Mouse (Mus musculus): ENCODE measurements around the gene Snw1.

Gene Snw1

GRCm38 (mm10) chr12:87423700-87424099, 48.4 kb downstream of the Snw1 start:
- no peak for DNase-seq (ENCODE audit: low spot score in 2 of 2)

- no peak for DNase-seq (ENCODE audit: low spot score in 2 of 2)
Measured at GRCm38 (mm10) chr12:87421708-87422507, 50.2 kb downstream of the Snw1 start.

- DNase-seq (ENCODE audit: low spot score in 2 of 2), result no peak
Measured at GRCm38 (mm10) chr12:87419974-87420485, 52.0 kb downstream of the Snw1 start.

- DNase-seq (ENCODE audit: low spot score in 2 of 2), result no peak
Measured at GRCm38 (mm10) chr12:87418921-87419320, 53.2 kb downstream of the Snw1 start.

GRCm38 (mm10) chr12:87416690-87417089, 55.4 kb downstream of the Snw1 start:
- DNase-seq (ENCODE audit: low spot score in 2 of 2), result peak; percentile 10 to 71

- DNase-seq (ENCODE audit: low spot score in 2 of 2), result no peak
Measured at GRCm38 (mm10) chr12:87415358-87415757, 56.7 kb downstream of the Snw1 start.

GRCm38 (mm10) chr12:87413179-87413790, 58.8 kb downstream of the Snw1 start:
- peak in 1 of 2 experiments; percentile 65 for DNase-seq (ENCODE audit: low spot score in 2 of 2)

- no peak for DNase-seq (ENCODE audit: low spot score in 2 of 2)
Measured at GRCm38 (mm10) chr12:87410999-87411398, 61.1 kb downstream of the Snw1 start.

- DNase-seq (ENCODE audit: low spot score in 2 of 2), result no peak
Measured at GRCm38 (mm10) chr12:87409123-87409522, 63.0 kb downstream of the Snw1 start.

GRCm38 (mm10) chr12:87407869-87408605, 64.0 kb downstream of the Snw1 start:
- no peak for DNase-seq (ENCODE audit: low spot score in 2 of 2)

- DNase-seq (ENCODE audit: low spot score in 2 of 2), result no peak
Measured at GRCm38 (mm10) chr12:87405721-87406120, 66.4 kb downstream of the Snw1 start.

- no peak for DNase-seq (ENCODE audit: low spot score in 2 of 2)
Measured at GRCm38 (mm10) chr12:87405165-87405564, 66.9 kb downstream of the Snw1 start.

- DNase-seq (ENCODE audit: low spot score in 2 of 2), result no peak
Measured at GRCm38 (mm10) chr12:87401883-87402282, 70.2 kb downstream of the Snw1 start.

GRCm38 (mm10) chr12:87399119-87399819, 72.8 kb downstream of the Snw1 start:
- DNase-seq (ENCODE audit: low spot score in 2 of 2), result no peak

All from thymus, postnatal 10 days (tissue).